Mouse (Mus musculus): ENCODE data around the gene Nup85. TPM values are rescaled to one million over a fixed set of nuclear protein-coding genes. Genes with fewer than 3 reads are reported as not detected.
"Not testable (repeated sequence)": the region's sequence is repeated elsewhere in the genome, so short reads cannot be mapped to it uniquely, and the experiment has no call there.

The Nup85 gene
- polyA plus RNA-seq, 1 experiment from 2014 or later, result 122 TPM

GRCm38 (mm10) chr11:115526446-115526845, 37.8 kb upstream of the Nup85 start:
- not testable (repeated sequence) for H3K4me1 ChIP-seq (ENCODE audit: control insufficient read depth, insufficient read depth, low read length); DNase-seq (ENCODE audit: low spot score); H3K4me2 ChIP-seq (ENCODE audit: low read length); H3K27ac ChIP-seq (ENCODE audit: low read depth, low read length); H3K27me3 ChIP-seq (replicated peaks; ENCODE audit: control insufficient read depth, insufficient read depth, low read length); ATAC-seq; H3K9me3 ChIP-seq (replicated peaks; ENCODE audit: control insufficient read depth, low read length); H3K9ac ChIP-seq (ENCODE audit: low read length); H3K4me3 ChIP-seq (ENCODE audit: low read depth, low read length)
- 84% methylated on average over 3 of the region's 3 CpGs for WGBS
- H3K36me3 ChIP-seq (ENCODE audit: control insufficient read depth, insufficient read depth, low read length), result peaks cover 86% of the 10 kb centered on the region

- peak overlapping the region; percentile 97 for H3K9ac ChIP-seq (ENCODE audit: low read length)
- no peaks in the 10 kb centered on the region for H3K9me3 ChIP-seq (replicated peaks; ENCODE audit: control insufficient read depth, low read length)
- DNase-seq (ENCODE audit: low spot score), result no peak
- H3K27ac ChIP-seq (ENCODE audit: low read depth, low read length), result peak overlapping the region; percentile 99
- WGBS, result 6% methylated on average over 11 of the region's 11 CpGs
- H3K36me3 ChIP-seq (ENCODE audit: control insufficient read depth, insufficient read depth, low read length), result peaks cover 43% of the 10 kb centered on the region
- no peaks in the 10 kb centered on the region for H3K27me3 ChIP-seq (replicated peaks; ENCODE audit: control insufficient read depth, insufficient read depth, low read length)
- peak overlapping the region; percentile 87 for H3K4me2 ChIP-seq (ENCODE audit: low read length)
- peaks cover 14% of the 10 kb centered on the region for H3K4me1 ChIP-seq (ENCODE audit: control insufficient read depth, insufficient read depth, low read length)
- ATAC-seq, result no peak
- H3K4me3 ChIP-seq (ENCODE audit: low read depth, low read length), result peak overlapping the region; percentile 91
Observed at GRCm38 (mm10) chr11:115534759-115535371, 29.4 kb upstream of the Nup85 start.

- H3K4me2 ChIP-seq (ENCODE audit: low read length), result peak overlapping the region; percentile 87
- peak; percentile 81 for ATAC-seq
- H3K4me3 ChIP-seq (ENCODE audit: low read depth, low read length), result peak overlapping the region; percentile 91
- no peaks in the 10 kb centered on the region for H3K27me3 ChIP-seq (replicated peaks; ENCODE audit: control insufficient read depth, insufficient read depth, low read length)
- H3K9me3 ChIP-seq (replicated peaks; ENCODE audit: control insufficient read depth, low read length), result no peaks in the 10 kb centered on the region
- DNase-seq (ENCODE audit: low spot score), result peak; percentile 80
- H3K9ac ChIP-seq (ENCODE audit: low read length), result peak overlapping the region; percentile 97
- peak overlapping the region; percentile 99 for H3K27ac ChIP-seq (ENCODE audit: low read depth, low read length)
- H3K36me3 ChIP-seq (ENCODE audit: control insufficient read depth, insufficient read depth, low read length), result peaks cover 36% of the 10 kb centered on the region
- WGBS, result under 1% methylated on average over 63 of the region's 84 CpGs
- peaks cover 14% of the 10 kb centered on the region for H3K4me1 ChIP-seq (ENCODE audit: control insufficient read depth, insufficient read depth, low read length)
Observed at GRCm38 (mm10) chr11:115535401-115536037, 28.7 kb upstream of the Nup85 start.

- WGBS, result 1% methylated on average over 37 of the region's 70 CpGs
- H3K4me1 ChIP-seq (ENCODE audit: control insufficient read depth, insufficient read depth, low read length), result peaks cover 14% of the 10 kb centered on the region
- H3K4me2 ChIP-seq (ENCODE audit: low read length), result peak within 1 kb of the TSS; percentile 87
- peak within 1 kb of the TSS; percentile 91 for H3K4me3 ChIP-seq (ENCODE audit: low read depth, low read length)
- H3K36me3 ChIP-seq (ENCODE audit: control insufficient read depth, insufficient read depth, low read length), result peaks cover 32% of the 10 kb centered on the region
- peak within 1 kb of the TSS; percentile 97 for H3K9ac ChIP-seq (ENCODE audit: low read length)
- H3K27me3 ChIP-seq (replicated peaks; ENCODE audit: control insufficient read depth, insufficient read depth, low read length), result no peaks in the 10 kb centered on the region
- ATAC-seq (peak; percentile 93), DNase-seq (ENCODE audit: low spot score) (peak; percentile 98)
- H3K9me3 ChIP-seq (replicated peaks; ENCODE audit: control insufficient read depth, low read length), result no peaks in the 10 kb centered on the region
- peak within 1 kb of the TSS; percentile 99 for H3K27ac ChIP-seq (ENCODE audit: low read depth, low read length)
Observed at GRCm38 (mm10) chr11:115536038-115536681, 28.1 kb upstream of the Nup85 start, which contains the start of gene Sumo2. Sumo2 (minus strand) TSS chr11:115536276.

- whole genome bisulfite sequencing, result 88% methylated on average over 10 of the region's 10 CpGs
- Histone ChIP-seq H3K9ac (ENCODE audit: low read length) (no peak overlapping the region; the same call in 1 of the 2 replicates), H3K27ac (ENCODE audit: low read depth, low read length) (peak overlapping the region; percentile 99), H3K9me3 (replicated peaks; ENCODE audit: control insufficient read depth, low read length) (no peaks in the 10 kb centered on the region), H3K27me3 (replicated peaks; ENCODE audit: control insufficient read depth, insufficient read depth, low read length) (no peaks in the 10 kb centered on the region), H3K36me3 (ENCODE audit: control insufficient read depth, insufficient read depth, low read length) (peaks cover 24% of the 10 kb centered on the region), H3K4me1 (ENCODE audit: control insufficient read depth, insufficient read depth, low read length) (peaks cover 14% of the 10 kb centered on the region), H3K4me3 (ENCODE audit: low read depth, low read length) (0 out of 2 replicates have a peak overlapping the region, but pooled peaks have one; percentile 91), H3K4me2 (ENCODE audit: low read length) (peak overlapping the region; percentile 53)
- DNase-seq (ENCODE audit: low spot score) (no peak), ATAC-seq (0 out of 2 replicates have a peak, but pooled peaks have one; percentile 4)
Observed at GRCm38 (mm10) chr11:115536856-115537568, 27.2 kb upstream of the Nup85 start.

GRCm38 (mm10) chr11:115538045-115538444, 26.2 kb upstream of the Nup85 start:
- no peak overlapping the region for H3K4me2 ChIP-seq (ENCODE audit: low read length)
- 56% methylated on average over 2 of the region's 2 CpGs for WGBS
- no peaks in the 10 kb centered on the region for H3K27me3 ChIP-seq (replicated peaks; ENCODE audit: control insufficient read depth, insufficient read depth, low read length)
- H3K9me3 ChIP-seq (replicated peaks; ENCODE audit: control insufficient read depth, low read length), result no peaks in the 10 kb centered on the region
- no peak overlapping the region for H3K4me3 ChIP-seq (ENCODE audit: low read depth, low read length)
- no peak for ATAC-seq
- peaks cover 13% of the 10 kb centered on the region for H3K36me3 ChIP-seq (ENCODE audit: control insufficient read depth, insufficient read depth, low read length)
- H3K27ac ChIP-seq (ENCODE audit: low read depth, low read length), result no peak overlapping the region
- peaks cover 14% of the 10 kb centered on the region for H3K4me1 ChIP-seq (ENCODE audit: control insufficient read depth, insufficient read depth, low read length)
- no peak overlapping the region for H3K9ac ChIP-seq (ENCODE audit: low read length)
- no peak for DNase-seq (ENCODE audit: low spot score)

GRCm38 (mm10) chr11:115543571-115543970, 20.7 kb upstream of the Nup85 start:
- 82% methylated on average over 4 of the region's 4 CpGs for WGBS

GRCm38 (mm10) chr11:115552783-115553182, 11.5 kb upstream of the Nup85 start:
- H3K27ac ChIP-seq (ENCODE audit: low read depth, low read length), result no peak overlapping the region
- H3K4me1 ChIP-seq (ENCODE audit: control insufficient read depth, insufficient read depth, low read length), result no peaks in the 10 kb centered on the region
- WGBS, result 60% methylated on average over 4 of the region's 4 CpGs
- no peak overlapping the region for H3K4me2 ChIP-seq (ENCODE audit: low read length)
- H3K9ac ChIP-seq (ENCODE audit: low read length), result no peak overlapping the region
- peak; percentile 7 for DNase-seq (ENCODE audit: low spot score)
- ATAC-seq, result no peak
- no peaks in the 10 kb centered on the region for H3K36me3 ChIP-seq (ENCODE audit: control insufficient read depth, insufficient read depth, low read length)
- H3K9me3 ChIP-seq (replicated peaks; ENCODE audit: control insufficient read depth, low read length), result no peaks in the 10 kb centered on the region
- no peaks in the 10 kb centered on the region for H3K27me3 ChIP-seq (replicated peaks; ENCODE audit: control insufficient read depth, insufficient read depth, low read length)
- no peak overlapping the region for H3K4me3 ChIP-seq (ENCODE audit: low read depth, low read length)

More at GRCm38 (mm10) chr11:115543571-115543970, 20.7 kb upstream of the Nup85 start:
- Histone ChIP-seq H3K27ac (ENCODE audit: low read depth, low read length) (no peak overlapping the region), H3K9me3 (replicated peaks; ENCODE audit: control insufficient read depth, low read length) (no peaks in the 10 kb centered on the region), H3K4me2 (ENCODE audit: low read length) (no peak overlapping the region), H3K4me1 (ENCODE audit: control insufficient read depth, insufficient read depth, low read length) (no peaks in the 10 kb centered on the region), H3K4me3 (ENCODE audit: low read depth, low read length) (no peak overlapping the region), H3K27me3 (replicated peaks; ENCODE audit: control insufficient read depth, insufficient read depth, low read length) (no peaks in the 10 kb centered on the region), H3K36me3 (ENCODE audit: control insufficient read depth, insufficient read depth, low read length) (no peaks in the 10 kb centered on the region), H3K9ac (ENCODE audit: low read length) (no peak overlapping the region)
- ATAC-seq (no peak), DNase-seq (ENCODE audit: low spot score) (no peak)
